Mouse (Mus musculus) c-Kit-positive CD71-negative TER-119-negative erythroid progenitor cells, embryonic 14.5 days (primary cell): ENCODE measurements around the gene Ankrd13c.
A peak's percentile ranks its signal among the peaks of the same experiment; 100 is the strongest.

Source experiments
- DNase-seq: peaks from one replicate; pipeline ENCODE4 v3.0.0-alpha.2; 2013; ENCODE audit warnings: low read depth

Ankrd13c gene

DNA sequence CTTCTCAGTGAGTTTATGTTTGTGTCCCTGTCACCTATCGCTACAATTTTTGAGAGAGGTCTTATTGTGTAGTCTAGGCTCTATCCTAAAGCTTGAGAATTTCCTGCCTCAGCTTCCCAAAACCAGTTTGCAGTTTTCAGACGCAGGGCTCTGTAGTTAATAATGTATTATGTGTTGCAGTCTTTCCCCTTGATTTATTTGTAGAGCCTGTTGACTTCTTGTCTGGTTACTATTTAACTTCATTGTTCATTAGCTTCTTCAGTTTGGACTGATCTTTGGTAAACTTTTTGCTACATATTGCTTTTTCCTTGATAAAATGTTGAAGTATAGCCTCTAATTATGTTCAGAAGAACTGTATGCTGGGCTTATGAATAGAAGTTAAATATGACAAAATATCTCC, 5.7 kb downstream of the Ankrd13c start:
- no peak for DNase-seq

DNA sequence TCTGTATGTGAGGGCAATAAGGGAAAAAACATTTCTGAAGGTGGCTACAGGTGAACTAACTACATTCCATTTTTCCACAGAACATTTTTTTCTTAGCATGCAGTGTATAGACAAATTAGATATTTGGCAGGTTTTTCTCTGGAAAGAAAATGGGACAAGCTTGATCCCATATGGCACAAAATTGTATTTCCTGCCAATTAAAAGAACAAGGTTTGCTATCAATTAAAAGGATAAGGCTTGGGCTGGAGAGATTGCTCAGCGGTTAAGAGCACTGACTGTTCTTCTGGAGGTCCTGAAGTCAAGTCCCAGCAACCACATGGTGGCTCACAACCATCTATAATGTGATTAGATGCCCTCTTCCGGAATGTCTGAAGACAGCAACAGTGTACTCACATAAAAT, 8.4 kb downstream of the Ankrd13c start:
- DNase-seq = no peak

DNA sequence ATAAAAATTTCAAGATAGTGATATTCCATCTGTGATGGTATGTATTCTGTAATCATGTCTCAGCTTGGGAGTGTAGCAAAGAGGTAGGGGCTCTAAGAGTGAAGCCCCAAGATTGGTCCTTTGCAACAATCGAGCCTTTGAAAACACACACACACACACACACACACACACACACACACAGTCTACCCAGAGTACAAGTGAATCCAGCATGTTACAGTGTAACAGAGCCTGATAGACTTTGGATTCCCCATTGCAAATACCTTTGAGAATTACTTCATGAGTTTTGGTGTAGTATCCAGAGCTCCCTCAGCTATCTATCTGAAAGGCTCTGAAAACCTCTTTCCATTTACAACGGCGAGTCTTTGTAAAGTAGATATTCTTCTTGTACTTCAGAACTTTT, 9.2 kb downstream of the Ankrd13c start:
- DNase-seq = no peak

DNA sequence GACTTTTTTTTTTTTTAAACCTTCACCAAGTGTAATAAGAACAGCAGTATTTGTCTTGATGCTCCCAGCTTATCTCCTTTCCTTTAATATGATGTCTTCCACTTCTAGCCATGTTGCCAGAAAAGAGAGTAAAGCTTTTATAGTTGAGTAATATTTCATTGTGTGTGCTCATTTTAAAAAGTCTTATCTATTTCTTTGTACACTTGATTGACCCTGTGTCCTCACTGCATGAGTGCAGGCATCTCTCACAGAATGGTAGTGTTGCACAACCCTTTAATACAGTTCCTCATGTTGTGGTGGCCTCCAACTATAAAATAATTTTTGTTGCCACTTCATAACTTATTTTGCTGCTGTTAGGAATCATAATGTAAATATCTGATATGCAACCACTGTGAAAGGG, 10.3 kb downstream of the Ankrd13c start:
- no peak for DNase-seq

GRCm38 (mm10) chr3:157971151-157971550, 24.1 kb downstream of the Ankrd13c start:
- DNase-seq = no peak

- no peak for DNase-seq
These were observed 26.2 kb downstream of the Ankrd13c start for GRCm38 (mm10) chr3:157973236-157973635.

GRCm38 (mm10) chr3:157979619-157980018, 32.6 kb downstream of the Ankrd13c start:
- no peak for DNase-seq

DNA sequence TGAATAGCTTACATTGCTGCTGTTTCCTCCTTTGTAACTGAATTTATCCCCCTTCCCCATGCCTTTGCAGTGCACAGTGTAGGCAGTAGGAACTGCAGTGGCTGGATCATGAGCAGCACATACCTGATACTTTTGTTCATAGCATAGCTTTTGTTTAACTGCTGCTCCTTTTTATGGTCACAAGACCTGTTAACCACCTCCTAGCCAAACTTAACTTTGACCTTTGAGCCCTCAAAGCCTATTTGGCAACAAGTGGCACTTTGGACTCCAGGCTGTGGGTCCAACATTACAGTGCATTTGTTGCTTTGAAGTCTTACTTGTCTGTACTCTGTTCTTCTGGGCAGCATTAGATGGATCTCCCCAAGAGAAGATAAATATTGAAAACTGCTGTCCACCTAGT, 46.3 kb downstream of the Ankrd13c start:
- no peak for DNase-seq

- DNase-seq = no peak
These were observed 48.7 kb downstream of the Ankrd13c start for GRCm38 (mm10) chr3:157995726-157996125.

GRCm38 (mm10) chr3:157998742-157999369, 51.8 kb downstream of the Ankrd13c start:
- no peak for DNase-seq

DNA sequence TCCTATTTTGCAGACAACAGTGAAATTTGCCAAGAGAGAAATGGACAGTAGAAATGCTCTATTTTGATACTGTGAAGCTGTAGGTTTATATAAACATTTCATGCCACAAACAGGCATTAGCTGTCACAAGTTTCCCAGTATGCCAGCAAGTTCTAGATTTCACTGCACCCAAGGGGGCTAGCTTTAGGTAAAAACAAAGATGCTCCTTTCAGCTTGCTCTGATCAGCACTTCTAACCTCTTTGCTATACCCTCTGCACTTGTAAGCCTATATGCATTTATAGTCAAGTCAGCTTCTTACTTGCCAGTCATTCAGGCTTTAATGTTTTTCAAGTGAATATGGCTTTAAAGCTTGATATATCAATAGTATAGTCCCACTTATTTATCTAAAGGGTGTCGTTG, 61.6 kb downstream of the Ankrd13c start:
- DNase-seq = no peak

- no peak for DNase-seq
These were observed 62.8 kb downstream of the Ankrd13c start for GRCm38 (mm10) chr3:158009762-158010320.

- DNase-seq = peak; percentile 78
These were observed 84.4 kb downstream of the Ankrd13c start for GRCm38 (mm10) chr3:158031371-158031925.

GRCm38 (mm10) chr3:158032106-158032505, 85.1 kb downstream of the Ankrd13c start:
- no peak for DNase-seq

GRCm38 (mm10) chr3:158035866-158036265, 88.8 kb downstream of the Ankrd13c start:
- DNase-seq = no peak

- peak; percentile 92 for DNase-seq
These were observed 89.4 kb downstream of the Ankrd13c start, which contains the start of the genes Srsf11 and Lrrc40 for GRCm38 (mm10) chr3:158036329-158036988. TSS of gene Srsf11 (minus strand) at chr3:158036639. TSS of gene Lrrc40 (plus strand) at chr3:158036662.

- DNase-seq = no peak
These were observed 91.1 kb downstream of the Ankrd13c start for GRCm38 (mm10) chr3:158038106-158038505.

GRCm38 (mm10) chr3:158040755-158041154, 93.7 kb downstream of the Ankrd13c start:
- DNase-seq = no peak

DNA sequence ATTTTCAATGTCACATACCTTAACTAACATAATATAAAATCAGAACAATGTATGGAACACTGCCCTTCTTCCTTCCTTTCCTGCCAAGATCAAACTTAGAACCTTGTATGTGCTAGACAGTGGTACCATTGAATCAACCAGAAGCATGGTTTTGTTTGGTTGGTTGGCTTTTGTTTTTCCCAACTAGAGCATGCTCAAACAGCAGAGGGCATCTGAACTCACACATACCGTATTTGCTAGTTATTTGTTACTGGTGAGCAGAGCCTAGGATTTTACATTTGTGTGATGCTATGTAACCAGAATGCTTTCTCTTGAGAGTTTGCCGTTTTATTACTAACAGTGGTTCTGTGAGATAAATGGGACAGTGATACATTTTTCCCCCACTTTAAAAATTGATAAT, 102.5 kb downstream of the Ankrd13c start:
- no peak for DNase-seq
